Mouse (Mus musculus): Measurements from ENCODE around the gene Mfsd4a.

The Mfsd4a gene

DNA sequence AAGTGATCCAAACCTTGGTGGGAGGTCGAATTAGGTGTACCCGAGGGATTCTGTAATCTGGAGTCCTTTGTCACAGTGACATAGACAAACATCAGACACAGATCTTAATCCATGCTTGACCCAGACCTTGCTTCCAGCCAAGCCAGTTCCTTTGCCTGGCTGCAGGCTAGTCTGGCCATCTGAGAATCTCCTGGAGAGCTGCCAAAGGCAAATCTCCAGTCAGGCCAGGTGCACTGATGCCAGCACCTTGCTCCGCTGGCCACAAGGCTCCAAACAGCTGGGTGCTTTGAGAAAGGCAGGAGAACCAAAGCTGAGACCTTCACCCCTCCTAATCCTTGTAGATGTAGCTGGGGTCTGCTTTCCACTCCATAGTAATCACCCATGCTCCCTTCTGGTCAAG, 16.1 kb downstream of the Mfsd4a start:
- TF ChIP-seq GATA4 (IDR thresholded peaks at IDR 0.05; ENCODE audit: insufficient replicate concordance, low read length): no peak

DNA sequence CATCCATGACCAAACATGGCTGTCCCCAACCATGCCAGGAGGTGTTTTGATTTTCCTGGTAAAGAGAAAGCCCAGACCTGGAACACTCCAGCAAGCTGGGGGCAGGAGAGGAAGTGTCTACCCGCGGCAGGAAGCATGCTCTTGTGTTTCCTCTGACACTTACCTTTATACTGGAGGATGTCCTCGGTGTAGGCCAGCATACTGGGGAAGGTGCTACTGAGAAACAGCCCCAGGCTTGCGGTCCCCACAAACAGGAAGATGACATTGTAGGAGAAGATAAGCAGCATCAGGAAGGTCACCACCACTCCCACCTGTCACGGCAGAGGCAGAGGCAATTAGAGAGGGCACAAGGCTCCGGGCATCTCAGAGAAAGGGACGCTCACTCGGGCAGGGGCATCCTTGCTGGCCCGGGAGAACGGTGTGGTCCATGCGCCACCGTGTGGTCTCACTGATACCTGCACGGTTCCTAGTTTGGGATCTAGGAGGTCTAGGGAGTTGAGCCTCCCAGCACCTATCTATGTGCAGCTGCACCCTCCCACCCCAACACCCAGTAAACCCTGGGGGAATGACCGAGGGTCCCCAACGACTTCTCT, 21.6 kb downstream of the Mfsd4a start:
- TF ChIP-seq GATA4 (IDR thresholded peaks at IDR 0.05; ENCODE audit: insufficient replicate concordance, low read length): no peak

DNA sequence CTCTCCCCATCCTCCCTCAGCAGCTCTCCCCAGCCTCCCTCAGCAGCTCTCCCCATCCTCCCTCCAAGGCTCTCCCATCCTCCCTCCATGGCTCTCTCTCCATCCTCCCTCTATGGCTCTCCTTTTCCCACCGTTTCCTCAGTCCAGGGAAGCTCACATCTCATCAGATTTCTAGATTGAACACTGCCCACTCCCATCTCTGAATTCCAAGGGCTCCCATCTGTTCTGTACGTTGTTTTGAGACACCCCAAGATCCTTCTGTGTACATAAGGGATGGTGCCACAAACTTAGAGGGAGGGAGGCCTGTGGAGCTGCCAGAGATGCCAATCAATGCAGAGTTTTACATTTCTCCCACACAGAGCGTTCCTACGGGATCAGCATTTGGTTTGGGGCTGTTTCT, 24.1 kb downstream of the Mfsd4a start:
- TF ChIP-seq GATA4 (IDR thresholded peaks at IDR 0.05; ENCODE audit: insufficient replicate concordance, low read length): no peak

DNA sequence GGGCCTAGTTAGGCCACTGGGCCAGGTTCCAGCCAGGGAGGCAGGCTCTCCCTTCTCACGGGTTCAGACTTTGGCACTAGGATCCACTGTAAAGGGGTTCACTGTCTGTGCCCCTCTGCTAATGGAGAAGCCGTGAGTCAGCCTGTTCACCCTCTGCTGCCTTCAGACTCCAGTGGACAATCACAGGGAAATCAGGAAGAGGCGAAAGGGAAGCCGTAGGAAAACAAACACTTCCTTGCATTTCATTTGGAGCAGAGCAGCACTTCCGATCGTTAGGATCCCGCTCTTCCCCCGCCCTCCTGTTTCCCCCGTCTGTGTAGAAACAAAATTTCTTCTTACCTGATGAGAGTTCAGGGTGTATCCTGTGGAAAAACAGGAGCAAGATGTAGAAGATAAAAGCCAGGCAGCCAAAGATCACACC, 27.7 kb downstream of the Mfsd4a start:
- no peak; the same call in 1 of the 2 replicates for TF ChIP-seq GATA4 (IDR thresholded peaks at IDR 0.05; ENCODE audit: insufficient replicate concordance, low read length)

DNA sequence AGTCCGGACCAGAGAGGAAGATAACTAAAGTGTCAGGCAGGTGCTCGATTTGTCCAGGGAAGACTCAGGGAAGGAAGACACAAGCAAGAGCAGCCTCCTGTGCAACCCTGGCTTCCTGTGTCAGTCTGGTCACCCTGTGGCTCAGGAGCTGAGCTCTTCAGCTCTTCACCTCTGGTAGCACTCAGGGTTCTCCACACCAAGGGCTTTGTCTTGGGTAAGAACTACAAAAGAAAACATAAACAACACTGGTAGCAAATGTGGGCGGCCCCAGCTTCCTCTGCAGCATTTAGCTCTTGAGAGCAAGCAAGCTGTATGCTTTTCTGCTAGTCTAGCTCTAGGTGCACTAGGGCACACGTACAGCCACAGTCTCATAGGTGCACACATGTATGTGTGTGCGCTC, 29.1 kb downstream of the Mfsd4a start:
- no peak for TF ChIP-seq GATA4 (IDR thresholded peaks at IDR 0.05; ENCODE audit: insufficient replicate concordance, low read length)

DNA sequence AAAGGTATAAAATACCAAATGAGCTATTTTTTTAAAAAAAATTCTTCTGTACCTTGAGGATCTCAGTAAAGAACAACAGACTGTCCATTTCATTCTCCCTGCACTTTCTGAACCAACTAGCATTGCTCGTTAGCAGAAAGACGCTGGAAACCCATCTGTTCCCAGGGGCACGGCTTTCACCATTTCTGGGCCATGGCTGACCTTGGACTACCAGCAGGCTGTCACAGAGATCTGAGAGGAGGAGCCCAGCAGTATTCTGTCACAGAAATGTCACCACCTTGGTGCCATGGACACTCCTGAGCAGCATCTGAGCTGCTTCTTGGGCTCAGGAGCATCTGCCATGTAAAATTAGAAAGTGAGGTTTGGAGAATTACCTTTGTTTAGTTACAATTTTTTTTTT, 30.1 kb downstream of the Mfsd4a start:
- no peak for TF ChIP-seq GATA4 (IDR thresholded peaks at IDR 0.05; ENCODE audit: insufficient replicate concordance, low read length)

DNA sequence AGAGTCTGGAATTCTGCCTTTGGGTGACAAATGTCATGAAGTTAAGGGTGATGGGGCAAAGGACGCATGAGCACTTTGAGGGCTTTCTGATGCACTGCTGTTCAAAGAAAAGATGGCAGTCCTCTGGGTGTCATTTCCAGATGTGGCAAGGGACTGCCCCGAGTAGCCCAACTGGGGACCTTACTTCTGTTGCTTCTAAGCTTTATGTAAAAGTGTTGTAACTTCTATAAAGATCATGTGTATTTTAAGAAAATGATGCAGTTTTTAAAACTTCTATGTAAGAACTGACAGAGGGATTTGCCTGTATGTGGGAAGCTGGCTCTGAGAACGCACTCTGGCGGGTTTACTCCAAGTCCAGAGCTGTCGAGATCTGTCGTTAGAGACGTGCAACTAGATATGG, 35.7 kb downstream of the Mfsd4a start:
- no peak for TF ChIP-seq GATA4 (IDR thresholded peaks at IDR 0.05; ENCODE audit: insufficient replicate concordance, low read length)

DNA sequence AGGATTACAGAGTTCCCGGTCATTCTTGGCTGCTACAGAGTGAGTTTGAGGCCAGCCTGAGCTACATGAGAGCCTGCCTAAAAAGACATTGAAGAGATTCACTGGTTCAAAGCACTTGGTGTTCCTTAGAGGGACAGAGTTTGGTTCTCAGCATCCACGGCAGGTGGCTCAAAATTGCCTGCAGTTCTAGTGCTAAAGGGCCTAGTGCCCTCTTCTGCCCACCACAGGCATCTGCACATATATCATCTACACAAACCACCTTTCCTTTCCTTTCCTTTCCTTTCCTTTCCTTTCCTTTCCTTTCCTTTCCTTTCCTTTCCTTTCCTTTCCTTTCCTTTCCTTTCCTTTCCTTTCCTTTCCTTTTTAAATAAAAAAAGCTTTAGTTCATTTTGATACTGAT, 37.3 kb downstream of the Mfsd4a start:
- no peak for TF ChIP-seq GATA4 (IDR thresholded peaks at IDR 0.05; ENCODE audit: insufficient replicate concordance, low read length)

DNA sequence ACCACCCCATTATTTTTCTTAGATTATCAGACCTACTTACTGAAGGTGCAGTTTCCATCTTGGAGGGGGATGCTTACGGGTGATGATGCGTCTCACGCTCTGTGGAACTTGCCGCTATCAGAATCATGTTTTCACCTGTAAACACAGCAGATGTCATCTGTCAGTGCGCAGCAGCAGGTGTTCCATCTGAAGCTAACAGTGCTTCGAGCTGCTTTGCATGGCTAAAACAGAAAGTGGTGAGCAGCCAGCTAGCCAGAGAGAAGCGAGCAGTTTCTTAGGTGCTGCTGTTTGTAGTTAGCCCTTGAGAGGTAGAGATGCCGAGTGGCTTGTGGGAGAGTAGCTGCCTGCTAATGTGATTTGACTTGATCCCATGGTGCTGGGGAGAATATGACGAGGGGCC, 39.4 kb downstream of the Mfsd4a start:
- no peak for TF ChIP-seq GATA4 (IDR thresholded peaks at IDR 0.05; ENCODE audit: insufficient replicate concordance, low read length)

DNA sequence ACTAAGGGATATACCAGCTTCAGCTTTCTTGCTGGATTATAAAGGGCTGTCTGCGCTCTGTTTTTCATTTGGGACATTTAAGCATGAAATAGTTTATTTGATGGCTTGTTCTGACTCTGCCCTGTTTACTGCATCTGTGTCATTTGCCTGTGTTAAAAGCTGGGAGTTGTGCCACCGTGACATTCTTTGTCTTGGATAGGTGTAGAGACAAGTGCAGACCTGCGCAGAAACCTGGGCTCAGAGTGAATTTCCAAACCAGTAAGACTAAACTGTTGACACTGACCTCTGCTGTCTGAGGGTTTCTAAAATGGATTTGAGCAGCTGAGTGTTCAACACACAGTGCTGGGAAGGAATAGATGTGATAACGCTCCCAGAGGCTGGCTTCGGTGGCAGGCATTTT, 39.9 kb downstream of the Mfsd4a start:
- TF ChIP-seq GATA4 (IDR thresholded peaks at IDR 0.05; ENCODE audit: insufficient replicate concordance, low read length): no peak

DNA sequence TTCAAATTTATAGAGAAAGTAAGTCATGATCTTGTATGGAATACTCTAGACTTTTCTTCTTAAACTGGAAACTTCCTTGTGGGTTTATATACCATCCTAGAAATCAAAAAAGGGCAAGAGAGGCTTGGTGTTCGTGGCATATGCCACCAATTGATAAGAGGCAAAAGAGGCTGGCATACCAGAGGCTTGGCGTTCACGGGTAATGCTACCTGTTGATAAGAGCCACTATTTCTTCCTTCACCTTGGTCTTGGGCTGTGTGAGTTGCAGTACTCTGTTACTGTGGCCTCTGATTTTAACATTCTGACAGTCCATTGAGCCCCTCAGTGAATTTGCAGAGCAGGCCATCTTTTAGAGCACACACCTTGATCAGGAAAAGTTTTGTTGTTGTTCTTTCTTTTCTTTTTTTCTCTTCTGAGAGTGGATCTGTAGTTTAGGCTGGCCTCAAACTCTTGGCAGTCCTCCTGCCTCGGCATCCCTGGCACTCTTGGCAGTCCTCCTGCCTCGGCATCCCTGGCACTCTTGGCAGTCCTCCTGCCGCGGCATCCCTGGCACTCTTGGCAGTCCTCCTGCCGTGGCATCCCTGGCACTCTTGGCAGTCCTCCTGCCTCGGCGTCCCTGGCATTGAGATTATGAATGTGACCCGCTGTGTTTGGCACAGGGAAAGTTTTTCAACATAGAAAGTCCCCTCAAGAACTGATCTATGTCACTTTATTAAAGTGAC, 40.8 kb downstream of the Mfsd4a start:
- TF ChIP-seq GATA4 (IDR thresholded peaks at IDR 0.05; ENCODE audit: insufficient replicate concordance, low read length): no peak

DNA sequence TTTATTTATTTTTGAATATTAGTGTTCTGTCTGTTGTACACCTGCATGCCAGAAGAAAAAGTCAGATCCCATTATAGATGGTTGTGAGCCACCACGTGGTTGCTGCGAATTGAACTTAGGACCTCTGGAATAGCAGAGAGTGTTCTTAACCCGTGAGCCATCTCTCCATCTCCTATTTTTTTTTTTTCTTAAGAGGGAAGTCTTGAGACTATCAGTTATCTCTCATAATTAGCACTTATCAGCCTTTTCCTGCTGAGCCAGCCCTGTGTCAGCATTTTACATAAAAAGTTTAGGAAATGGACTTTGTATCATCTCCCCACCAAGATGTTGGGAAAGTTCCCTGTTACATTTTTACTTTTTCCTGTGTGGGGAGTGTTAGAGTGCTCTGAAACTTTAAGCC, 45.8 kb downstream of the Mfsd4a start:
- peak; percentile 41; the same call in 1 of the 2 replicates for TF ChIP-seq GATA4 (IDR thresholded peaks at IDR 0.05; ENCODE audit: insufficient replicate concordance, low read length)

DNA sequence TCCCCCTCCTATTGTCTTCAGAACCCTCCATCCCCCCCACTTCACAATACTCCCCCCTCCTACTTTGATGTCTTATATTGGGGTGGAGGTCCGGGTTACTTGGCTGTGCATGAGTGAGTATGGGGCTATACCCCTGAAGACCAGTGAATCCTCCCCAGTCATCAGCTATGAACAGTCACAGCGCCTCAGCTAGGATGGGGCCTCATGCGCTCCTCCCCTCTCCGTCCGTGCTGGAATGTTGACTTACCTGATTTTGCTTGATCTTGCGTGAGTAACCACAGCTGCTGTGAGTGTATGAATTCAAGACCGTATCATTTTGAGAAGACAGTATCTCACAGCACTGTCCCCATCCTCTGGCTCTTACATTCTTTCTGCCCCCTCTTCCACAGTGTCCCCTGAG, 48.0 kb downstream of the Mfsd4a start:
- no peak for TF ChIP-seq GATA4 (IDR thresholded peaks at IDR 0.05; ENCODE audit: insufficient replicate concordance, low read length)

DNA sequence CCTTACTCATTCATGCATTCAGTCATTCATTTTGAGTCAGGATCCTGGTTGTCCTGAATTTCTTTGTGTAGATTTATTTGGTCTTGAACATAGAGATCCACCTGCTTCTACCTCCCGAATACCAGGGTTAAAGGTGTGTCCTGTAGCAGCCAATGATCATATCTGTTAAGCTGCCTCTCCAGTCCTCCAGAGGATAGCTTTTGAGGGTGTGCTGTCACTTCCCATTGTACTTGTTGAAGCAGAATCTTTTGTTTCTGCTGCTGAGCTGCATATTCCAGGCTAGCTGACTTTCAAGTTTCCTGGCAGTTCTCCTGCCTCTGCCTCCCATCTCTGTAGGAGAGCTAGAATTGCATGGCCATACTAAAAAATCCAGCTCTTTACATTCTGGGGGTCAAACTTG, 51.2 kb downstream of the Mfsd4a start:
- no peak for TF ChIP-seq GATA4 (IDR thresholded peaks at IDR 0.05; ENCODE audit: insufficient replicate concordance, low read length)

DNA sequence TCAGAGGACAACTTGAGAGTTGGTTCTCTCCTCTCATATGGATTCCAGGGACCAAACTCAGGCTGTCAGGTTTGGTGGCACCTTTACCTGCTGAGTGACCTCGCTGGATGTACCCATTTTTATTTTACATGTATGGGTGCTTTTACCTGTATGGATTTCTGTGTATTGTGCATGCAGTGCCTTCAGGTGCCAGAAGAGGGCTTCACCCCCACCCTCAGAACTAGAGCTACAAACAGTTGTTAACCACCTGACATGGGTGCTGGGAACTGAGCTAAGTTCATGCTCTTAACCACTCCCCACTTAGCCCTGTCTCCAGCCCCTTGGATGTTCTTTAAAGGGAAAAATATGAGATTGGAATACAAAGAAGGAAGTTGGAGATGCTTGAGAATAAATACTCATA, 53.1 kb downstream of the Mfsd4a start:
- no peak for TF ChIP-seq GATA4 (IDR thresholded peaks at IDR 0.05; ENCODE audit: insufficient replicate concordance, low read length)

DNA sequence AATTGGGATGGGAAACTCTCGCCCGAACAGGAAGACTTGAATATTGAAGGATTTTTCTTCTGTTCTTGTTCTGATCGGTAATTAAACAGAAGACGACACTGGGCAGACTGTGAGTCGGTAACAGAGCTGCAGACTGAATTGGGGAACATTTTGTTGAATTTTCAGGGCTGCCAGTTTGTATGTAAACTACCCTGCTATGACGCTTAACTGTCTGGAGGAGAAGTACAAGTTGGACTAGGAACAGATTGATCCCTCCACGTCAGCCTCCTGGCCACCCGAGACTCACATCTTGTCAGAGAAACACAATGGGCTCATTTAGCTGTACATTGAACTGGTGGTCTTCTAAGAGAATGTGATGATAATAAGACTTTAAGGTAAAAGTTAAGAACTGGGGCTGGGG, 55.0 kb downstream of the Mfsd4a start:
- TF ChIP-seq GATA4 (IDR thresholded peaks at IDR 0.05; ENCODE audit: insufficient replicate concordance, low read length): no peak

DNA sequence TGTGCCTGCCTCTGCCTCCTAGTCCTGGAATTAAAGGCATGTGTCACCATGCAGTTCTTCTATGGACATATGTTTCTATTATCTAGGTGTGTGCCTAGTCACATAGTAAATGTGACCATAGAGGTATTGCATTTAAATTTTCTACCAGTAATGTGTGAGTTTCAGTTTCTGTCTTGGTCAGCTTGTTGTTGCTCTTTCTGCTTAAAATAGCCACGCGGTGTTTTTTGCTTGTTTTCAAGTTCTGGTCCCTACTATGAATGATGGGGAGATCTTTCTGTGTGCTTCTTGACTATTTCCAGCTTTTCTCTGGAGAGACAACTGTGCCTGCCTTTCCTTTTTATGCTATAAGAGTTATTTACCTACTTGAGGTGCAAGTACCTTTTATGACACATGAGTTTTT, 56.1 kb downstream of the Mfsd4a start:
- no peak for TF ChIP-seq GATA4 (IDR thresholded peaks at IDR 0.05; ENCODE audit: insufficient replicate concordance, low read length)

All from liver, adult (tissue).